Mouse (Mus musculus): ENCODE measurements around the gene Irf8.
"Not testable (repeated sequence)": the region's sequence is repeated elsewhere in the genome, so short reads cannot be mapped to it uniquely, and the experiment has no call there.

Irf8 gene

GRCm38 (mm10) chr8:120704203-120704602 is 32.0 kb upstream of the Irf8 start:
- Histone ChIP-seq H3K27me3 (ENCODE audit: control insufficient read depth, insufficient read depth, low read length, poor library complexity, severe bottlenecking) (no peaks in the 10 kb centered on the region), H3K36me3 (ENCODE audit: control insufficient read depth, insufficient read depth, low read length, poor library complexity, severe bottlenecking) (no peaks in the 10 kb centered on the region)
- DNase-seq (ENCODE audit: low read depth, low spot score): no peak

GRCm38 (mm10) chr8:120705163-120705562 is 31.0 kb upstream of the Irf8 start:
- no peak for DNase-seq (ENCODE audit: low read depth, low spot score)
- Histone ChIP-seq H3K36me3 (ENCODE audit: control insufficient read depth, insufficient read depth, low read length, poor library complexity, severe bottlenecking) (no peaks in the 10 kb centered on the region), H3K27me3 (ENCODE audit: control insufficient read depth, insufficient read depth, low read length, poor library complexity, severe bottlenecking) (no peaks in the 10 kb centered on the region)

- H3K36me3 ChIP-seq (ENCODE audit: control insufficient read depth, insufficient read depth, low read length, poor library complexity, severe bottlenecking): no peaks in the 10 kb centered on the region
- no peak for DNase-seq (ENCODE audit: low read depth, low spot score)
- no peaks in the 10 kb centered on the region for H3K27me3 ChIP-seq (ENCODE audit: control insufficient read depth, insufficient read depth, low read length, poor library complexity, severe bottlenecking)
Observed at GRCm38 (mm10) chr8:120706193-120706592, 30.0 kb upstream of the Irf8 start.

- no peak for DNase-seq (ENCODE audit: low read depth, low spot score)
- Histone ChIP-seq H3K27me3 (ENCODE audit: control insufficient read depth, insufficient read depth, low read length, poor library complexity, severe bottlenecking) (no peaks in the 10 kb centered on the region), H3K36me3 (ENCODE audit: control insufficient read depth, insufficient read depth, low read length, poor library complexity, severe bottlenecking) (no peaks in the 10 kb centered on the region)
Observed at GRCm38 (mm10) chr8:120709176-120709575, 27.0 kb upstream of the Irf8 start.

GRCm38 (mm10) chr8:120715200-120715599 is 21.0 kb upstream of the Irf8 start:
- no peaks in the 10 kb centered on the region for H3K27me3 ChIP-seq (ENCODE audit: control insufficient read depth, insufficient read depth, low read length, poor library complexity, severe bottlenecking)
- no peaks in the 10 kb centered on the region for H3K36me3 ChIP-seq (ENCODE audit: control insufficient read depth, insufficient read depth, low read length, poor library complexity, severe bottlenecking)
- DNase-seq (ENCODE audit: low read depth, low spot score): peak; percentile 54

- H3K27me3 ChIP-seq (ENCODE audit: control insufficient read depth, insufficient read depth, low read length, poor library complexity, severe bottlenecking): no peaks in the 10 kb centered on the region
- DNase-seq (ENCODE audit: low read depth, low spot score): no peak
- H3K36me3 ChIP-seq (ENCODE audit: control insufficient read depth, insufficient read depth, low read length, poor library complexity, severe bottlenecking): no peaks in the 10 kb centered on the region
Observed at GRCm38 (mm10) chr8:120715996-120716680, 20.0 kb upstream of the Irf8 start.

- DNase-seq (ENCODE audit: low read depth, low spot score): peak; percentile 43
- Histone ChIP-seq H3K36me3 (ENCODE audit: control insufficient read depth, insufficient read depth, low read length, poor library complexity, severe bottlenecking) (no peaks in the 10 kb centered on the region), H3K27me3 (ENCODE audit: control insufficient read depth, insufficient read depth, low read length, poor library complexity, severe bottlenecking) (no peaks in the 10 kb centered on the region)
Observed at GRCm38 (mm10) chr8:120719586-120720236, 16.4 kb upstream of the Irf8 start.

- H3K36me3 ChIP-seq (ENCODE audit: control insufficient read depth, insufficient read depth, low read length, poor library complexity, severe bottlenecking): no peaks in the 10 kb centered on the region
- DNase-seq (ENCODE audit: low read depth, low spot score): peak; percentile 43
- no peaks in the 10 kb centered on the region for H3K27me3 ChIP-seq (ENCODE audit: control insufficient read depth, insufficient read depth, low read length, poor library complexity, severe bottlenecking)
Observed at GRCm38 (mm10) chr8:120723025-120723424, 13.1 kb upstream of the Irf8 start.

GRCm38 (mm10) chr8:120724096-120724495 is 12.1 kb upstream of the Irf8 start:
- peak; percentile 63 for DNase-seq (ENCODE audit: low read depth, low spot score)
- H3K27me3 ChIP-seq (ENCODE audit: control insufficient read depth, insufficient read depth, low read length, poor library complexity, severe bottlenecking); H3K36me3 ChIP-seq (ENCODE audit: control insufficient read depth, insufficient read depth, low read length, poor library complexity, severe bottlenecking): not testable (repeated sequence)

- DNase-seq (ENCODE audit: low read depth, low spot score): peak; percentile 94
- Histone ChIP-seq H3K36me3 (ENCODE audit: control insufficient read depth, insufficient read depth, low read length, poor library complexity, severe bottlenecking) (no peaks in the 10 kb centered on the region), H3K27me3 (ENCODE audit: control insufficient read depth, insufficient read depth, low read length, poor library complexity, severe bottlenecking) (no peaks in the 10 kb centered on the region)
Observed at GRCm38 (mm10) chr8:120724816-120725575, 11.2 kb upstream of the Irf8 start.

GRCm38 (mm10) chr8:120725576-120725950 is 10.6 kb upstream of the Irf8 start:
- Histone ChIP-seq H3K36me3 (ENCODE audit: control insufficient read depth, insufficient read depth, low read length, poor library complexity, severe bottlenecking) (no peaks in the 10 kb centered on the region), H3K27me3 (ENCODE audit: control insufficient read depth, insufficient read depth, low read length, poor library complexity, severe bottlenecking) (no peaks in the 10 kb centered on the region)
- no peak for DNase-seq (ENCODE audit: low read depth, low spot score)

GRCm38 (mm10) chr8:120726051-120726450 is 10.1 kb upstream of the Irf8 start:
- no peaks in the 10 kb centered on the region for H3K36me3 ChIP-seq (ENCODE audit: control insufficient read depth, insufficient read depth, low read length, poor library complexity, severe bottlenecking)
- no peak for DNase-seq (ENCODE audit: low read depth, low spot score)
- no peaks in the 10 kb centered on the region for H3K27me3 ChIP-seq (ENCODE audit: control insufficient read depth, insufficient read depth, low read length, poor library complexity, severe bottlenecking)

GRCm38 (mm10) chr8:120728488-120729160 is 7.5 kb upstream of the Irf8 start:
- Histone ChIP-seq H3K27me3 (ENCODE audit: control insufficient read depth, insufficient read depth, low read length, poor library complexity, severe bottlenecking) (no peaks in the 10 kb centered on the region), H3K36me3 (ENCODE audit: control insufficient read depth, insufficient read depth, low read length, poor library complexity, severe bottlenecking) (no peaks in the 10 kb centered on the region)
- no peak for DNase-seq (ENCODE audit: low read depth, low spot score)

GRCm38 (mm10) chr8:120731582-120731981 is 4.6 kb upstream of the Irf8 start:
- H3K27me3 ChIP-seq (ENCODE audit: control insufficient read depth, insufficient read depth, low read length, poor library complexity, severe bottlenecking): no peaks in the 10 kb centered on the region
- DNase-seq (ENCODE audit: low read depth, low spot score): no peak
- H3K36me3 ChIP-seq (ENCODE audit: control insufficient read depth, insufficient read depth, low read length, poor library complexity, severe bottlenecking): no peaks in the 10 kb centered on the region

- no peaks in the 10 kb centered on the region for H3K27me3 ChIP-seq (ENCODE audit: control insufficient read depth, insufficient read depth, low read length, poor library complexity, severe bottlenecking)
- no peaks in the 10 kb centered on the region for H3K36me3 ChIP-seq (ENCODE audit: control insufficient read depth, insufficient read depth, low read length, poor library complexity, severe bottlenecking)
- DNase-seq (ENCODE audit: low read depth, low spot score): no peak
Observed at GRCm38 (mm10) chr8:120732068-120732467, 4.1 kb upstream of the Irf8 start.

All from splenic B cell, adult 2 months (primary cell).